19 mouse cellular contexts compared by ENCODE assay signal in the genomic region with DNA sequence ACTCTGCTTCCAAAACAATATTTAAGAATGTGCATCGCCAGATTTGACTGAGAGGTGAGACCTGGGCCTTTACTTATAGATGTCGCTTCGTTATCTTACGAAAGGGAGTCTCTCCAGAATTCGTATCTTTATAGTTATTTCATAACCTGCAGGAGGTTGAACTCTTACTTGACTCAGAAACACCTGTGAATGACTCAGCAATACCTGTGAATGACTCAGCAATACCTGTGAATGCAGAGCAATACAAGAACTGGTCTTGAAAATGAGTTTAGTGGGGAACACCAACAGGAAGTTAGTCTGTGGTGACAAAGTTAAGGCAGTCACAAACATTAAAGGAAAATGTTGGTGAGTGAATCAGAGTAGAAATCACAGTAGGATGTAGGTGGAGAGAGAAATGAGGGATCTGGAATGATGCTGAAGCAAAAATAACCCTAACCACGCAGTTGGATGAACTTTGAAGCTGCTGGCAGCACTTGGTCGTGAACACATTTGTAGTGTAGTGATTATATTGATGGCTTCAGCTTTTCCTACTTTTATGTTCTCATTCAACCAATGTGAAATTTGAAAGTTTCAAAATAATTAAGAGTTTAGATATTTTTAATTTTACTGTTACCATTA.
"Had no signal": no experiment of that assay in that cellular context is flagged by ENCODE, and none has a peak within 500 bp of the region (broad histone marks: within the 10 kb centered on the region; RNA-seq: fewer than 3 reads in every experiment).

No protein-coding gene starts in this region.

- H3K27me3 ChIP-seq: limb, embryonic 12.5 days; limb, embryonic 15.5 days; midbrain, embryonic 12.5 days; midbrain, embryonic 15.5 days; neural tube, embryonic 13.5 days had no signal

- ATAC-seq: liver, postnatal 0 days; lung, postnatal 0 days; midbrain, embryonic 15.5 days had no signal

- H3K4me3 ChIP-seq: limb, embryonic 12.5 days; limb, embryonic 15.5 days; midbrain, embryonic 12.5 days; midbrain, embryonic 15.5 days; myocyte; neural tube, embryonic 13.5 days had no signal

- DNase-seq: kidney, adult 2 months; kidney, postnatal 25 days; left cerebral cortex, postnatal 4 days; liver, postnatal 0 days; lung, embryonic 14.5 days; retina, postnatal 1 day; right cerebral cortex, postnatal 14 days; thymus, postnatal 36 days had no signal

- H3K4me2 ChIP-seq: limb, embryonic 12.5 days; limb, embryonic 15.5 days; liver, embryonic 11.5 days; lung, embryonic 14.5 days; midbrain, embryonic 12.5 days; midbrain, embryonic 15.5 days; neural tube, embryonic 13.5 days had no signal

- H3K4me1 ChIP-seq: limb, embryonic 12.5 days; limb, embryonic 15.5 days; midbrain, embryonic 12.5 days; midbrain, embryonic 15.5 days; neural tube, embryonic 13.5 days had no signal

- H3K9me3 ChIP-seq: limb, embryonic 12.5 days; limb, embryonic 15.5 days; midbrain, embryonic 12.5 days; midbrain, embryonic 15.5 days; neural tube, embryonic 13.5 days had no signal

- H3K27ac ChIP-seq: kidney, postnatal 0 days; limb, embryonic 12.5 days; limb, embryonic 15.5 days; liver, embryonic 14.5 days; macrophage; midbrain, embryonic 12.5 days; midbrain, embryonic 15.5 days; neural tube, embryonic 13.5 days had no signal

- H3K9ac ChIP-seq: limb, embryonic 12.5 days; limb, embryonic 15.5 days; liver, embryonic 14.5 days; liver, postnatal 0 days; lung, embryonic 14.5 days; midbrain, embryonic 12.5 days; midbrain, embryonic 15.5 days; neural tube, embryonic 13.5 days had no signal

- H3K36me3 ChIP-seq: limb, embryonic 12.5 days; limb, embryonic 15.5 days; midbrain, embryonic 12.5 days; midbrain, embryonic 15.5 days; neural tube, embryonic 13.5 days had no signal
